34 mouse cellular contexts compared by ENCODE assay signal in the genomic region with DNA sequence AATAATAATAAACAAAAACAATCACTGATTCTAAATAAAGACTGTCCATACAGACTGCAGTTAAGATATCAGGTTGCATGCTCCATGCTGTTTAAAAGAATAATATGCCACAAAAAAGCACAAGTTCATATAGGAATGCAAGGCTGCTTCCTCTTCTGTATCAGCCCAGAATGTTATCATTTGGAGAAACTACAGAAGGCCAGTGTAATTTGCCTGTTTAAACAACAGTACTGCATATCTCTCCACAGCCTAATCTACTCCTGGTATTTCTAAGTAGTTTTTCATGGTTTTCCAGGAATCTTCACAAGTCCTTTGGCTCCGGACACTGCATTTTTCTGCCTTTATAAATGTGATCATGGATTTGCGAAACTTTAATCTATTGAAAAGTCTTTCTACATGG.
"Had no signal": no experiment of that assay in that cellular context is flagged by ENCODE, and none has a peak within 500 bp of the region (broad histone marks: within the 10 kb centered on the region; RNA-seq: fewer than 3 reads in every experiment).

No protein-coding gene starts in this region.

- H3K4me1 ChIP-seq: heart, embryonic 12.5 days; heart, embryonic 15.5 days; hindbrain, embryonic 12.5 days; hindbrain, embryonic 13.5 days; hindbrain, embryonic 15.5 days; intestine, embryonic 15.5 days; kidney, embryonic 15.5 days had no signal

- DNase-seq: heart, postnatal 10 days; heart, postnatal 14 days; heart, postnatal 36 days; heart, postnatal 4 days; kidney, adult 11 months; kidney, adult 18-20 months; kidney, adult 2 months; kidney, adult 8-10 months; kidney, adult 9 months; kidney, postnatal 10 days; kidney, postnatal 14 days; kidney, postnatal 25 days; kidney, postnatal 36 days; kidney, postnatal 4 days; layer of hippocampus, adult 9-11 months; layer of hippocampus, postnatal 36 days had no signal

- ATAC-seq: hindbrain, embryonic 16.5 days; hindbrain, postnatal 0 days; inflammation-experienced regulatory T-cells, adult 6 months; intestine, embryonic 15.5 days; intestine, embryonic 16.5 days; intestine, postnatal 0 days had no signal

- H3K4me3 ChIP-seq: heart, embryonic 10.5 days; heart, embryonic 12.5 days; heart, embryonic 13.5 days; heart, embryonic 15.5 days; hindbrain, embryonic 12.5 days; hindbrain, embryonic 13.5 days; hindbrain, embryonic 15.5 days; intestine, embryonic 15.5 days; kidney, embryonic 15.5 days; layer of hippocampus, adult 2 months had no signal

- H3K9ac ChIP-seq: heart, embryonic 12.5 days; heart, embryonic 13.5 days; heart, embryonic 15.5 days; hindbrain, embryonic 12.5 days; hindbrain, embryonic 13.5 days; hindbrain, embryonic 14.5 days; hindbrain, embryonic 15.5 days; intestine, embryonic 15.5 days; kidney, embryonic 15.5 days had no signal

- H3K4me2 ChIP-seq: heart, embryonic 11.5 days; heart, embryonic 12.5 days; heart, embryonic 13.5 days; heart, embryonic 15.5 days; hindbrain, embryonic 12.5 days; hindbrain, embryonic 13.5 days; hindbrain, embryonic 14.5 days; hindbrain, embryonic 15.5 days; intestine, embryonic 15.5 days; kidney, embryonic 15.5 days had no signal

- H3K27ac ChIP-seq: heart, embryonic 10.5 days; heart, embryonic 13.5 days; heart, embryonic 15.5 days; hindbrain, embryonic 12.5 days; hindbrain, embryonic 13.5 days; hindbrain, embryonic 14.5 days; hindbrain, embryonic 15.5 days; hindbrain, postnatal 0 days; intestine, embryonic 15.5 days; kidney, embryonic 15.5 days; kidney, postnatal 0 days; layer of hippocampus, adult 2 months had no signal

- H3K9me3 ChIP-seq: heart, embryonic 10.5 days; heart, embryonic 12.5 days; heart, embryonic 13.5 days; heart, embryonic 15.5 days; hindbrain, embryonic 12.5 days; hindbrain, embryonic 13.5 days; hindbrain, embryonic 15.5 days; intestine, embryonic 15.5 days; kidney, embryonic 15.5 days had no signal

- H3K36me3 ChIP-seq: heart, embryonic 10.5 days; heart, embryonic 12.5 days; heart, embryonic 13.5 days; heart, embryonic 15.5 days; hindbrain, embryonic 12.5 days; hindbrain, embryonic 13.5 days; hindbrain, embryonic 15.5 days; intestine, embryonic 15.5 days; kidney, embryonic 15.5 days had no signal

- H3K27me3 ChIP-seq: heart, embryonic 15.5 days; hindbrain, embryonic 12.5 days; hindbrain, embryonic 13.5 days; hindbrain, embryonic 15.5 days; intestine, embryonic 15.5 days; kidney, embryonic 15.5 days had no signal
